Mouse (Mus musculus) erythroblast, embryonic 14.5 days (primary cell): Measurements from ENCODE around the gene Ehd1.

Experiments used
- GATA1 ChIP-seq: IDR thresholded peaks from 2 replicates; pipeline ENCODE4 v1.6.1; 2012; ENCODE audit warnings: low read length, inconsistent platforms, mixed read lengths
- TAL1 ChIP-seq: IDR thresholded peaks from 3 replicates; pipeline ENCODE4 v1.6.1; 2012; ENCODE audit warnings: low read length, inconsistent platforms, mixed read lengths

DNA sequence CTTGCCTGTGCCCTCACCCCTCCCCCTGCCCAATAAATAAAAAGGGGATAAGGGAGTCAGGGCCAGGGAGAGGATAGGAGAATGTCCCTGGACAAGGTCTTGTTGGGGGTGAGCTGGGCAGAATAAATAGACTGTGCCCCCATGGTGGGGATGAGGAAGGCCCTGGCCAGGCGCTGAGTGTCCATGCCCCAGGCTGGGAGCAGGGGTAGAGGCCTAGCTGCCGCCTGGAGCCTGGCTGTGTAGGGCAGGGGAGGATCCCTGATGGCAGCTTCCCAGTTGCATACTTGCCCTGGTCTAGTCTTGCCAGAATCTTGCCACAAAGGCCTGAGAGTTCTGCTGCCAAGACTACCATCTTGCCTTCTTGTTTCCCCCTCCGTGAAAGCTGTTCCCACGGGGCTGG is 48.7 kb upstream of the Ehd1 start:
- TF ChIP-seq GATA1: no peak
- TF ChIP-seq TAL1: no peak
